Mouse (Mus musculus) small intestine, adult 2 months (tissue): ENCODE measurements around the gene Ntn4.

ENCODE experiments used
- CTCF ChIP-seq: fragments of 200-500 bp; IDR thresholded peaks from 2 replicates; pipeline ENCODE4 v1.5.1; 2012; ENCODE audit warnings: low read depth, mild to moderate bottlenecking, control low read depth, inconsistent platforms, low read length, moderate library complexity, mixed read lengths; ENCODE audit not compliant: insufficient replicate concordance, insufficient read length; ENCODE audit errors: extremely low read depth
- POLR2A ChIP-seq: fragments of 200-500 bp; IDR thresholded peaks from 2 replicates; pipeline ENCODE4 v1.6.1; 2012; ENCODE audit warnings: low read depth, mild to moderate bottlenecking, control low read depth, inconsistent platforms, low read length, moderate library complexity

DNA sequence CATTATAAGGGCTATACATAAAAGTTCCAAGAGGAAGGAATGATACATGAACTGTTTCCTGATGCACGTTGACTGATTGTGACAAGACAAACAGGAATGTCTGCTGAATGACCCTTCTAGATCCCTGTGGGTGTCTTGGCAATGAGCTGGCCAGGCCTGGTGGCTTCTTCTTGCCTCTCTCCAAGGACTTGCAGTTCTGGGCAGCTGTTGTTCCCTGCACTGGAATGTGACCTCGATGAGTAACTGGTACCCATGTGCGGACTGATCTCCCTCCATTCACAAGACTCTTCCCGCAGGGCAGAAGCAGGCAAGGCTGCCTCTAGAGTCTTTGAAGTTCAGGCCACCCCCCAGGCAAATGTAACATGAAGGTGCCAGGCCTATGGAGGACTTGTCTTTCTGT is 44.6 kb upstream of the Ntn4 start:
- TF ChIP-seq POLR2A (no peak), CTCF (no peak)
